Mouse (Mus musculus): ENCODE results near the gene Ces1f. TPM values are rescaled to one million over a fixed set of nuclear protein-coding genes. Genes with fewer than 3 reads are reported as not detected.

Ces1f gene
- polyA plus RNA-seq (2014; fragmentation: Nextera tagmentation; extraction: Ambion mirVana) = not detected in 2 replicates

- Histone ChIP-seq H3K4me1 (ENCODE audit: control insufficient read depth, insufficient read depth, low read length) (no peaks in the 10 kb centered on the region), H3K36me3 (ENCODE audit: control insufficient read depth, insufficient read depth, low read length) (no peaks in the 10 kb centered on the region), H3K27ac (ENCODE audit: low read depth, low read length) (no peak within 1 kb of the TSS), H3K9me3 (replicated peaks; ENCODE audit: control insufficient read depth, low read length) (no peaks in the 10 kb centered on the region), H3K27me3 (replicated peaks; ENCODE audit: control insufficient read depth, insufficient read depth, low read length) (no peaks in the 10 kb centered on the region), H3K4me2 (ENCODE audit: low read length) (no peak within 1 kb of the TSS), H3K9ac (ENCODE audit: low read length) (no peak within 1 kb of the TSS), H3K4me3 (ENCODE audit: low read depth, low read length) (no peak within 1 kb of the TSS)
- DNase-seq (ENCODE audit: low spot score) (no peak), ATAC-seq (no peak)
- WGBS = 92% methylated on average over 1 of the region's 1 CpGs
These were observed at the start of gene Ces1f for GRCm38 (mm10) chr8:93279556-93279955. Gene Ces1f, minus strand, starts transcription at chr8:93279747.

GRCm38 (mm10) chr8:93325123-93325522, 45.6 kb upstream of the Ces1f start:
- Histone ChIP-seq H3K9me3 (replicated peaks; ENCODE audit: control insufficient read depth, low read length) (no peaks in the 10 kb centered on the region), H3K36me3 (ENCODE audit: control insufficient read depth, insufficient read depth, low read length) (no peaks in the 10 kb centered on the region), H3K27me3 (replicated peaks; ENCODE audit: control insufficient read depth, insufficient read depth, low read length) (no peaks in the 10 kb centered on the region), H3K4me1 (ENCODE audit: control insufficient read depth, insufficient read depth, low read length) (no peaks in the 10 kb centered on the region), H3K4me2 (ENCODE audit: low read length) (no peak overlapping the region), H3K4me3 (ENCODE audit: low read depth, low read length) (no peak overlapping the region), H3K9ac (ENCODE audit: low read length) (no peak overlapping the region), H3K27ac (ENCODE audit: low read depth, low read length) (no peak overlapping the region)
- WGBS = 85% methylated on average over 2 of the region's 2 CpGs
- ATAC-seq (no peak), DNase-seq (ENCODE audit: low spot score) (no peak)

GRCm38 (mm10) chr8:93317031-93317430, 37.5 kb upstream of the Ces1f start:
- ATAC-seq (no peak), DNase-seq (ENCODE audit: low spot score) (no peak)
- no peak overlapping the region for H3K4me2 ChIP-seq (ENCODE audit: low read length)
- H3K4me3 ChIP-seq (ENCODE audit: low read depth, low read length) = no peak overlapping the region
- 82% methylated on average over 2 of the region's 2 CpGs for WGBS
- no peaks in the 10 kb centered on the region for H3K27me3 ChIP-seq (replicated peaks; ENCODE audit: control insufficient read depth, insufficient read depth, low read length)
- H3K9me3 ChIP-seq (replicated peaks; ENCODE audit: control insufficient read depth, low read length) = no peaks in the 10 kb centered on the region
- no peaks in the 10 kb centered on the region for H3K36me3 ChIP-seq (ENCODE audit: control insufficient read depth, insufficient read depth, low read length)
- no peak overlapping the region for H3K27ac ChIP-seq (ENCODE audit: low read depth, low read length)
- no peak overlapping the region for H3K9ac ChIP-seq (ENCODE audit: low read length)
- no peaks in the 10 kb centered on the region for H3K4me1 ChIP-seq (ENCODE audit: control insufficient read depth, insufficient read depth, low read length)

- no peak overlapping the region for H3K4me2 ChIP-seq (ENCODE audit: low read length)
- 89% methylated on average over 2 of the region's 2 CpGs for WGBS
- H3K4me1 ChIP-seq (ENCODE audit: control insufficient read depth, insufficient read depth, low read length) = no peaks in the 10 kb centered on the region
- H3K4me3 ChIP-seq (ENCODE audit: low read depth, low read length) = no peak overlapping the region
- no peak overlapping the region for H3K27ac ChIP-seq (ENCODE audit: low read depth, low read length)
- H3K9me3 ChIP-seq (replicated peaks; ENCODE audit: control insufficient read depth, low read length) = no peaks in the 10 kb centered on the region
- H3K9ac ChIP-seq (ENCODE audit: low read length) = no peak overlapping the region
- no peak for ATAC-seq
- H3K27me3 ChIP-seq (replicated peaks; ENCODE audit: control insufficient read depth, insufficient read depth, low read length) = no peaks in the 10 kb centered on the region
- DNase-seq (ENCODE audit: low spot score) = no peak
- H3K36me3 ChIP-seq (ENCODE audit: control insufficient read depth, insufficient read depth, low read length) = no peaks in the 10 kb centered on the region
These were observed 36.0 kb upstream of the Ces1f start for GRCm38 (mm10) chr8:93315557-93315956.

GRCm38 (mm10) chr8:93283896-93284295, 4.3 kb upstream of the Ces1f start:
- Histone ChIP-seq H3K36me3 (ENCODE audit: control insufficient read depth, insufficient read depth, low read length) (no peaks in the 10 kb centered on the region), H3K27ac (ENCODE audit: low read depth, low read length) (no peak overlapping the region), H3K9me3 (replicated peaks; ENCODE audit: control insufficient read depth, low read length) (no peaks in the 10 kb centered on the region), H3K4me1 (ENCODE audit: control insufficient read depth, insufficient read depth, low read length) (no peaks in the 10 kb centered on the region), H3K27me3 (replicated peaks; ENCODE audit: control insufficient read depth, insufficient read depth, low read length) (no peaks in the 10 kb centered on the region), H3K9ac (ENCODE audit: low read length) (no peak overlapping the region), H3K4me2 (ENCODE audit: low read length) (no peak overlapping the region), H3K4me3 (ENCODE audit: low read depth, low read length) (no peak overlapping the region)
- 80% methylated on average over 2 of the region's 2 CpGs for WGBS
- DNase-seq (ENCODE audit: low spot score) (no peak), ATAC-seq (no peak)

GRCm38 (mm10) chr8:93282349-93282748, 2.8 kb upstream of the Ces1f start:
- Histone ChIP-seq H3K4me1 (ENCODE audit: control insufficient read depth, insufficient read depth, low read length) (no peaks in the 10 kb centered on the region), H3K9me3 (replicated peaks; ENCODE audit: control insufficient read depth, low read length) (no peaks in the 10 kb centered on the region), H3K27ac (ENCODE audit: low read depth, low read length) (no peak overlapping the region), H3K27me3 (replicated peaks; ENCODE audit: control insufficient read depth, insufficient read depth, low read length) (no peaks in the 10 kb centered on the region), H3K4me3 (ENCODE audit: low read depth, low read length) (no peak overlapping the region), H3K36me3 (ENCODE audit: control insufficient read depth, insufficient read depth, low read length) (no peaks in the 10 kb centered on the region), H3K4me2 (ENCODE audit: low read length) (no peak overlapping the region), H3K9ac (ENCODE audit: low read length) (no peak overlapping the region)
- ATAC-seq (no peak), DNase-seq (ENCODE audit: low spot score) (no peak)
- WGBS = 84% methylated on average over 3 of the region's 3 CpGs

GRCm38 (mm10) chr8:93278176-93278805, 1.3 kb downstream of the Ces1f start:
- H3K4me1 ChIP-seq (ENCODE audit: control insufficient read depth, insufficient read depth, low read length) = no peaks in the 10 kb centered on the region
- H3K27me3 ChIP-seq (replicated peaks; ENCODE audit: control insufficient read depth, insufficient read depth, low read length) = no peaks in the 10 kb centered on the region
- H3K27ac ChIP-seq (ENCODE audit: low read depth, low read length) = no peak overlapping the region
- no peak overlapping the region for H3K9ac ChIP-seq (ENCODE audit: low read length)
- no peak for DNase-seq (ENCODE audit: low spot score)
- no peak for ATAC-seq
- H3K9me3 ChIP-seq (replicated peaks; ENCODE audit: control insufficient read depth, low read length) = no peaks in the 10 kb centered on the region
- no peak overlapping the region for H3K4me3 ChIP-seq (ENCODE audit: low read depth, low read length)
- H3K4me2 ChIP-seq (ENCODE audit: low read length) = no peak overlapping the region
- WGBS = 73% methylated on average over 4 of the region's 4 CpGs
- H3K36me3 ChIP-seq (ENCODE audit: control insufficient read depth, insufficient read depth, low read length) = no peaks in the 10 kb centered on the region

- Histone ChIP-seq H3K4me1 (ENCODE audit: control insufficient read depth, insufficient read depth, low read length) (no peaks in the 10 kb centered on the region), H3K4me2 (ENCODE audit: low read length) (no peak overlapping the region), H3K9ac (ENCODE audit: low read length) (no peak overlapping the region), H3K27me3 (replicated peaks; ENCODE audit: control insufficient read depth, insufficient read depth, low read length) (no peaks in the 10 kb centered on the region), H3K9me3 (replicated peaks; ENCODE audit: control insufficient read depth, low read length) (no peaks in the 10 kb centered on the region), H3K36me3 (ENCODE audit: control insufficient read depth, insufficient read depth, low read length) (no peaks in the 10 kb centered on the region), H3K27ac (ENCODE audit: low read depth, low read length) (no peak overlapping the region), H3K4me3 (ENCODE audit: low read depth, low read length) (no peak overlapping the region)
- WGBS = 89% methylated on average over 4 of the region's 4 CpGs
- no peak for ATAC-seq
- DNase-seq (ENCODE audit: low spot score) = no peak
These were observed 4.9 kb downstream of the Ces1f start for GRCm38 (mm10) chr8:93274609-93275008.

GRCm38 (mm10) chr8:93273321-93273720, 6.2 kb downstream of the Ces1f start:
- Histone ChIP-seq H3K27me3 (replicated peaks; ENCODE audit: control insufficient read depth, insufficient read depth, low read length) (no peaks in the 10 kb centered on the region), H3K4me2 (ENCODE audit: low read length) (no peak overlapping the region), H3K36me3 (ENCODE audit: control insufficient read depth, insufficient read depth, low read length) (no peaks in the 10 kb centered on the region), H3K4me3 (ENCODE audit: low read depth, low read length) (no peak overlapping the region), H3K9ac (ENCODE audit: low read length) (no peak overlapping the region), H3K27ac (ENCODE audit: low read depth, low read length) (no peak overlapping the region), H3K4me1 (ENCODE audit: control insufficient read depth, insufficient read depth, low read length) (no peaks in the 10 kb centered on the region), H3K9me3 (replicated peaks; ENCODE audit: control insufficient read depth, low read length) (no peaks in the 10 kb centered on the region)
- no peak for ATAC-seq
- WGBS = 78% methylated on average over 3 of the region's 3 CpGs
- no peak for DNase-seq (ENCODE audit: low spot score)
